Mouse (Mus musculus) intestine, embryonic 14.5 days (tissue): ENCODE results near the gene Ttc7b. TPM values are rescaled to one million over a fixed set of nuclear protein-coding genes. Genes with fewer than 3 reads are reported as not detected.

ENCODE experiments used
- ATAC-seq: fragments of 200-750 bp; cut with Nextera tagmentation; replicated peaks from 2 replicates; pipeline ENCODE4 v1.8.0; 2017; ENCODE audit warnings: low read depth, moderate number of reproducible peaks, moderate TSS enrichment, moderate library complexity; ENCODE audit not compliant: low FRiP score, low TSS enrichment
- DNase-seq: peaks from one replicate; pipeline ENCODE4 v3.0.0-alpha.2; 2018; ENCODE audit warnings: low spot score
- H3K27ac ChIP-seq: fragments of 300-500 bp; sonication (generic); 2 replicates; pipeline ENCODE4 v1.5.1; 2014; ENCODE audit warnings: low read depth, mild to moderate bottlenecking, control low read depth
- H3K27me3 ChIP-seq: fragments of 300-500 bp; sonication (generic); replicated peaks from 2 replicates; pipeline ENCODE4 v1.6.1; 2014; ENCODE audit warnings: low read length, control low read depth; ENCODE audit not compliant: control insufficient read depth, insufficient read depth
- H3K36me3 ChIP-seq: fragments of 300-500 bp; sonication (generic); 2 replicates; pipeline ENCODE4 v1.6.1; 2014; ENCODE audit warnings: low read length, control low read depth; ENCODE audit not compliant: control insufficient read depth, insufficient read depth
- H3K4me1 ChIP-seq: fragments of 300-500 bp; sonication (generic); replicated peaks from 2 replicates; pipeline ENCODE4 v1.6.1; 2014; ENCODE audit warnings: low read length, control low read depth, mixed read lengths; ENCODE audit not compliant: control insufficient read depth, insufficient read depth
- H3K4me2 ChIP-seq: fragments of 300-500 bp; sonication (generic); 2 replicates; pipeline ENCODE4 v1.6.1; 2014; ENCODE audit warnings: low read length
- H3K4me3 ChIP-seq: fragments of 300-500 bp; sonication (generic); 2 replicates; pipeline ENCODE4 v1.5.1; 2014; ENCODE audit warnings: low read depth, low read length, control low read depth, mixed read lengths
- H3K9ac ChIP-seq: fragments of 300-500 bp; sonication (generic); 2 replicates; pipeline ENCODE4 v1.6.1; 2014; ENCODE audit warnings: mild to moderate bottlenecking, low read length
- H3K9me3 ChIP-seq: fragments of 300-500 bp; sonication (generic); 2 replicates; pipeline ENCODE4 v1.6.1; 2016; ENCODE audit warnings: low read length, control low read depth; ENCODE audit not compliant: control insufficient read depth
- WGBS: fragments of 180-500 bp; shearing (Covaris S2); extraction: QIAGEN DNeasy Blood & Tissue Kit; methylation state at CpG from one replicate; pipeline ENCODE4 v1.1.7; 2014; 5-methylcytosine and 5-hydroxymethylcytosine counted together
- polyA plus RNA-seq: library from polyadenylated mRNA; unstranded; fragments of >200 nt; fragmentation: Nextera tagmentation; extraction: Ambion mirVana; gene quantifications from 2 replicates; pipeline ENCODE4 v1.2.1, GENCODE M21; 2014

Gene Ttc7b
- polyA plus RNA-seq, 1 experiment from 2014 or later = 5.9 TPM

DNA sequence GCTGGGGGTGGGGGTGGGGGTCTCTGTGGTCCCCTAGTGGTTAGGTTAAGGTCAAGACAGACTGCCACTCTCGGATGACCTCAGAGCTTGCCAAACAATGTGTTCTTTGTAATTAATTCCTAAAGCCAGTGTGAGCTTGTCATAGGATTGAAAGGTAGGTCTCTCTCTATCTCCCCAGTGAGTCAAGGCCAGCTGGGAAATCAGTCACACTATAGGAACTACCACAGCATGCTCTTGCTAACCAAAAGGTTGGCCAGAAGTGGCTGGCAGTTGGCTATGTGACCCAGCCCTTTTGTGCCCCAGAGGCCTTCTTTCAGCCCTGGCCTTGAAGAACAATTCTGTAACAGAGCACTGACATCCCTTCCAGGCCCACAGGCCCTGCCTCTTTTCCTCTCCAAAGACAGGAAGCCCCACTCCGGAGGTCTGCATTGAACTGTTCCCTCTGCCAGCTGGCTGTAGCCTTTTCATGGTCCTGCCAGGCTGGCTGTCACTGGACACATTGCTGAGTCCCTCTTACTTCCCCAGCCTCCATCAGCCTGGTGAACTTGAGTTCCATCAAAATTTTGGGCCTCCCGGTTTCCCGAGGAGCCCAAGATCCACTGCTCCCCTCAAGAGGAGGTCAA lies 215.5 kb downstream of the Ttc7b start:
- no peaks in the 10 kb centered on the region for H3K27me3 ChIP-seq
- no peak overlapping the region for H3K27ac ChIP-seq
- no peaks in the 10 kb centered on the region for H3K9me3 ChIP-seq
- DNase-seq (no peak), ATAC-seq (no peak)
- H3K36me3 ChIP-seq = peaks cover 15% of the 10 kb centered on the region; the same call in 1 of the 2 replicates
- WGBS = 75% methylated on average over 4 of the region's 4 CpGs
- H3K4me3 ChIP-seq = no peak overlapping the region
- H3K4me2 ChIP-seq = no peak overlapping the region
- peaks cover 7% of the 10 kb centered on the region for H3K4me1 ChIP-seq
- no peak overlapping the region for H3K9ac ChIP-seq

DNA sequence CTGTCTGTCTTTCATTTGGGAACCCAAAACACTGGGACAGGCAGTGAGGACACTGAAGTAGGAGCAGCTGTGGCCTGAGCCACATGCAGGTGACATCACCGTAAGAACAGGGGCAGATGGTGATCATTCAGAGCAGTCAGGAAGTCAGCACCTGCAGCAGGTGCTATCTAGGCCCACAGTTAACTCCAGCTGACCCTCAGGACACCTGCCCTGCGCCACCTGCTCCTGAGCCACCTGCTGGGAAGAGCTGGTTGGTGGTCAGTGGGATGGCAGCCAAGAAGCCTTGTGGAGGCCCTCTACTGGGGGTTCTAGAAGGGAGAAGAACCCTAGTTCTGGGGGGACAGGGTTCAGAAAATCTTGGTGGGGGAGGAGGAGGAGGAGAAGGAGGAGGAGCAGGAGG lies 216.3 kb downstream of the Ttc7b start:
- DNase-seq (no peak), ATAC-seq (0 out of 2 replicates have a peak, but pooled peaks have one; percentile 25)
- no peak overlapping the region for H3K4me3 ChIP-seq
- no peak overlapping the region for H3K4me2 ChIP-seq
- H3K36me3 ChIP-seq = peaks cover 17% of the 10 kb centered on the region; the same call in 1 of the 2 replicates
- H3K9me3 ChIP-seq = no peaks in the 10 kb centered on the region
- WGBS = 92% methylated on average over 2 of the region's 2 CpGs
- no peak overlapping the region for H3K27ac ChIP-seq
- no peak overlapping the region for H3K9ac ChIP-seq
- peaks cover 7% of the 10 kb centered on the region for H3K4me1 ChIP-seq
- H3K27me3 ChIP-seq = no peaks in the 10 kb centered on the region

DNA sequence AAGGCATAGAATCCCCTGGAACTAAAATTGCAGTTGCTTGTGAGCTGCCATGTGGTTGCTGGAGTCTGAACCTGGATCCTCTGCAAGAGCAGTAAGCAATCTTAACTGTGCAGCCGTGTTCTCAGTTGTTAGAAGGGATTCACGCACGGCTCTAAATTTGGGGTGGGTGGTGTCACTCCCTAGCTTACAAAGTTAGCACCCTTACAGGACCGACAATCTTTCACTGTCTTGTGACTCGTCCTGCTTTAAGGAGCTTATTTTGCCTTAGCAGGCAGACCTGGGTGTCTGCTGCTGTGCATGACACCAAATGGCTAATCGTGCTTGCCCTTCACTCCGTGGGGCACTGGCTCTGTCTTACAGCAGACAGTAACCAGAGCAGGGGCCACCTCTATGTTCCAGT lies 217.5 kb downstream of the Ttc7b start:
- Histone ChIP-seq H3K4me2 (no peak overlapping the region), H3K36me3 (peaks cover 17% of the 10 kb centered on the region; the same call in 1 of the 2 replicates), H3K27ac (no peak overlapping the region), H3K4me1 (peaks cover 7% of the 10 kb centered on the region), H3K9me3 (no peaks in the 10 kb centered on the region), H3K27me3 (no peaks in the 10 kb centered on the region), H3K4me3 (no peak overlapping the region), H3K9ac (no peak overlapping the region)
- DNase-seq (no peak), ATAC-seq (no peak)
- WGBS = 70% methylated on average over 7 of the region's 7 CpGs

DNA sequence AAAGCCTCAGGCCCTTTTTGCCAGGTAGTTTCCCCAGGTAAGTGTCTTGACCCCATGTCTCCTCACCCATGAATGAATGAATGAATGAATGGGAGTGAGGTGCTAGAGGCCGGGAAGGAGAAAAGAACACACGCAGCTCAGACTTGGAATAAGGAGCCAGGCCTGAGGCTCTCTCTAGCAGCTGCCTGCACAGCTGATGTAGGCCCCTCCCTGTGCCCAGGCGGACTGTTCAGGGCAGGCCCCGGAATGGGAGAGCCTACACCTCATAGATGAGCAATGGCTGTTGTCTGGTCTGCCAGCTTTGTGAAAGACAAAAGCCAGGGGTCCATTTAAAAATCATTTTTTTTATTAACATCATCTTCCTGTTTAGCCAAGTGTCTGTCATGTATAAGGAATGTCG lies 220.2 kb downstream of the Ttc7b start:
- 83% methylated on average over 5 of the region's 5 CpGs for WGBS
- ATAC-seq (no peak), DNase-seq (no peak)
- H3K27me3 ChIP-seq = no peaks in the 10 kb centered on the region
- peaks cover 17% of the 10 kb centered on the region; the same call in 1 of the 2 replicates for H3K36me3 ChIP-seq
- H3K4me2 ChIP-seq = no peak overlapping the region
- no peak overlapping the region for H3K4me3 ChIP-seq
- no peak overlapping the region for H3K9ac ChIP-seq
- H3K4me1 ChIP-seq = no peaks in the 10 kb centered on the region
- no peak overlapping the region for H3K27ac ChIP-seq
- H3K9me3 ChIP-seq = no peaks in the 10 kb centered on the region

DNA sequence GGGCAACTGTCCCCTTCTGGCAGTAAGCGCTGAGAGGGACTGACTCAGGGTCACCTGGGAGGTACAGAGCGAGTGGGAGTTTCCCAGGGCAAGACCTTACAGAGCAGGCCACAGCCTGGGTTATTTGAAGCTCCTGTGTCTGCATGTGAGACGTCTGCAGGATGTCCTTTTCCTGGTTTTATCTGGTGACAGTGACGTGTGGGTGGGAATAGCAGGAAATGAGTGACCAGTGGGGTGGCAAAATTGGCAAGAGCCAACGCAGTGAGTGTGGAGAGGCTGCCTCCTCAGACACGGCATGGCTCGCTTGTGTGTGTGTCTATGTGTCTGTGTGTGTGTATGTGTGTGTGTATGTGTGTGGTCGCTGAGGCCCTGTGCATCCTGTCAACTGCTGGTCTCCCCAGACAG lies 221.3 kb downstream of the Ttc7b start:
- no peak overlapping the region for H3K4me2 ChIP-seq
- H3K9me3 ChIP-seq = no peaks in the 10 kb centered on the region
- no peak overlapping the region for H3K27ac ChIP-seq
- 73% methylated on average over 8 of the region's 8 CpGs for WGBS
- ATAC-seq (no peak), DNase-seq (no peak)
- H3K36me3 ChIP-seq = peaks cover 17% of the 10 kb centered on the region; the same call in 1 of the 2 replicates
- no peak overlapping the region for H3K4me3 ChIP-seq
- no peaks in the 10 kb centered on the region for H3K27me3 ChIP-seq
- H3K9ac ChIP-seq = no peak overlapping the region
- H3K4me1 ChIP-seq = no peaks in the 10 kb centered on the region

DNA sequence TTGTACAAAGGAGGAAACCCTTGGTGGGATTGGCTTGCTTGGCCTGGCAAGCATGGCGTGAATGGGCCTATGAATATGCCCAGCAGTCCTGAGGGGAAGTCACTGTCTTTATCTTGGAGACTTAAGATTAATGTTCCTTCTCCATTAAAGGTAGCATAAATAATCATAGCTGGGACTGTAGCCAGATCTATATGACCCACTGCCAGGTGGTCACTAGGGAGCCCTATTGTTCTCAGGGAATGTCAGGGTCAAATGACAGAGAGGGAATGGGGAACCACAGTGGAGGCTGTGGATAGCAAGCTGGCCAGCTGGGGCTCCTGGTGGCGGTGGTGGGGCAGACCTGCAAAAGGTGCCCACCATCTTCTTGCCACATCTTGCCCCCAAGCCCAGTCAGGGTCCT lies 221.8 kb downstream of the Ttc7b start:
- H3K9ac ChIP-seq = no peak overlapping the region
- WGBS = 86% methylated on average over 2 of the region's 2 CpGs
- no peaks in the 10 kb centered on the region for H3K4me1 ChIP-seq
- peaks cover 17% of the 10 kb centered on the region; the same call in 1 of the 2 replicates for H3K36me3 ChIP-seq
- DNase-seq (no peak), ATAC-seq (no peak)
- no peaks in the 10 kb centered on the region for H3K9me3 ChIP-seq
- no peak overlapping the region for H3K4me3 ChIP-seq
- H3K27me3 ChIP-seq = no peaks in the 10 kb centered on the region
- H3K4me2 ChIP-seq = no peak overlapping the region
- H3K27ac ChIP-seq = no peak overlapping the region

DNA sequence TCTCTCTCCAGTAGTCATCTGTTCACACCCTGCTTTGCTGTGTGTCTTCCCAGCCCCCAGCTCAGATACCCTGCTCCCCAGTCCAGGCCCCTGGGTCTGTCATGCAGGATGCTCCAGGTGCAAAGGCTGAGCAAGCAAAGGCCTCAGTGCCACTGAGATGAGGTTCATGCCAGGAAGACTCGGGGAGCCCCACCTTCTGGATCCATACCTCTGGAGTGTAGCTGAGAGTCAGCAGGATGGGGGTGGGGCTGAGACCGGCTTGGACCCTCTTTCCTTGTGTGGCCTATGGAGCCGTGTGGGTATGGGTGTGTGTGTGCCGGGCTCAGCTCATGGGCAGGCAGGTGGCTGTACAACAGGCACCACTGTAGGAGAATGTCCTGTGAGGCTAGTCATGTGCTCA lies 222.7 kb downstream of the Ttc7b start:
- Histone ChIP-seq H3K36me3 (peaks cover 17% of the 10 kb centered on the region; the same call in 1 of the 2 replicates), H3K27ac (no peak overlapping the region), H3K4me2 (no peak overlapping the region), H3K4me3 (no peak overlapping the region), H3K4me1 (no peaks in the 10 kb centered on the region), H3K9ac (no peak overlapping the region), H3K27me3 (no peaks in the 10 kb centered on the region), H3K9me3 (no peaks in the 10 kb centered on the region)
- DNase-seq (no peak), ATAC-seq (no peak)
- WGBS = 74% methylated on average over 4 of the region's 4 CpGs

DNA sequence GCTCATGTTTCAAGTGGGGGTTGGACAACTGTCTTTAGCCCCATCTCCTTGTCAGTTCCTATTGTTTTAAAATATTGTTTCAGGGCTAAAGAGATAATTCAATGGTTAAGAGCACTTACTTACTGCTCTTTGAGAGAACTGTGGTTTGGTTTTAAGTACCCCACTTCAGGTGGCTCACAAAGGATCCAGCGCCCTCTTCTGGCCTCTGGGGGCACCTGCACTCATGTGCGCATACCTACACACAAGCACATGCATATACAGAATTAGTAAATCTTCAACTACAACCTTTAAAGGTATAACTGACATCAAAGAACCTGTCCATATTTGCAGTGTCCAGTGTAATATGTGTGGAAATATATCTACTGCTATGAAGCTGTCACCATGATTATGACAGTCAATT lies 226.2 kb downstream of the Ttc7b start:
- H3K27me3 ChIP-seq = no peaks in the 10 kb centered on the region
- no peaks in the 10 kb centered on the region for H3K9me3 ChIP-seq
- DNase-seq = no peak
- no peak overlapping the region for H3K27ac ChIP-seq
- no peaks in the 10 kb centered on the region for H3K36me3 ChIP-seq
- no peak for ATAC-seq
- no peak overlapping the region for H3K4me2 ChIP-seq
- 88% methylated on average over 2 of the region's 2 CpGs for WGBS
- no peak overlapping the region for H3K9ac ChIP-seq
- no peak overlapping the region for H3K4me3 ChIP-seq
- peaks cover 20% of the 10 kb centered on the region for H3K4me1 ChIP-seq

DNA sequence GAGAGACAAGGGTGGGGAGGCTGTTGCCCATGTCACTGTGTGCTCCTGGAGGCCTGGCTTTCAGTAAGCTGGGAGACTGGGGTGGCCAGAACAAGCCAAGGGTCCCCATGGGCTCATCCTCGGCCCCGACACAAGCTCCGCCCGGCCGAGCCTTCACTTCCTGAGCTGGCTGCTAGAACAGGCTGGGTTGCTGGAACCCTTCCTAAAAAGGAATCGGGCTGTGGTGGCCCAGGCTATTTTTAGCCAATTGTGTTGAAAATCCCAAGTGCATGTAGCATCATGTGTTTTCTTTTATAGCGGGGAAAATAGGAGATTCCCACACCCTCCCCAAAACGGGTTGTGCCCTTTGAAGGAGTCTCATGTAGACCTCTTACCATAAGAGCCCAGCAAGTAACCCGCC lies 226.7 kb downstream of the Ttc7b start:
- Histone ChIP-seq H3K4me2 (no peak overlapping the region), H3K4me1 (peaks cover 25% of the 10 kb centered on the region), H3K27ac (no peak overlapping the region), H3K36me3 (no peaks in the 10 kb centered on the region), H3K9me3 (no peaks in the 10 kb centered on the region), H3K27me3 (no peaks in the 10 kb centered on the region), H3K4me3 (no peak overlapping the region), H3K9ac (no peak overlapping the region)
- ATAC-seq = no peak
- no peak for DNase-seq
- 80% methylated on average over 9 of the region's 9 CpGs for WGBS
